Mouse (Mus musculus): ENCODE measurements around the gene Asic2.
"Not testable (repeated sequence)": the region's sequence is repeated elsewhere in the genome, so short reads cannot be mapped to it uniquely, and the experiment has no call there.

The Asic2 gene

DNA sequence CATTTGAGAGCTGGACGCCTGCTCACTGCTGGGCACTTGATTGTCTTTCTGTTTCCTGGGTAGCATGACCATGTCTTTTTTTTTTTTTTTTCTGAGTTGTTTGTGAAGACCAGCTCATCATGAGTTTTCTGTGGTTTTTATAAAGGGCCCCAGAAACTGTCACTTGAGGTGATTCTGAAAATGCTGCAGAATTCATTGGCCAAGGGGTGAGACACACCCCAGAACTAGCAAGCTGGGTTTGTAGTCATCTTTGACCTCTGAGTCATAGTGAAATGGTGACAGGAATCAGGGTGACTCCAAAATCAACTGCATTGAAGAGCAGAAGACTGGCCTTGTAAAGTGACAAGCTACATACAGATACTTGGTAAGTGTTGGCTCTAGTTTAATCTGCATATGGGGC is 521.9 kb downstream of the Asic2 start:
- in situ Hi-C loops (cut with MboI): no loop called here

DNA sequence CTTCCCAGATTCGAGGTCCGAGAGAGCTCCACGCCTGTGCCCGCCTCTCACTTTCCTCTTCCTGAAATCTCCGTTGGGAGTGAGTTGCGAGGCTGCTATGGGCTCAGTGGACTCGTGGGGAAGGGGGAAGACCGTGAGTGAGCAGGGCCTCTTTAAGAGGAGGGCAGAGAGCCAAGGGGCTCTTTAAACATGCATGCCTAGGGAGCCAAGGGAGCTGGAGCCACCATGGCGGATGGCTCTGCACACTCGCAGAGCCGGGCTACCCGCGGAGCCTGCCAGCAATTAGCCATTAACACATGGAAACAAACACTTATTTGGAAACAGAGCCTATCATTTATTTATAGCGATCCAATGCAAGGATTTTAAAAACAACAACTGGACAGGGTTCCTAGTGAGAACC is 541.4 kb downstream of the Asic2 start:
- in situ Hi-C loops (cut with MboI): no loop called here

DNA sequence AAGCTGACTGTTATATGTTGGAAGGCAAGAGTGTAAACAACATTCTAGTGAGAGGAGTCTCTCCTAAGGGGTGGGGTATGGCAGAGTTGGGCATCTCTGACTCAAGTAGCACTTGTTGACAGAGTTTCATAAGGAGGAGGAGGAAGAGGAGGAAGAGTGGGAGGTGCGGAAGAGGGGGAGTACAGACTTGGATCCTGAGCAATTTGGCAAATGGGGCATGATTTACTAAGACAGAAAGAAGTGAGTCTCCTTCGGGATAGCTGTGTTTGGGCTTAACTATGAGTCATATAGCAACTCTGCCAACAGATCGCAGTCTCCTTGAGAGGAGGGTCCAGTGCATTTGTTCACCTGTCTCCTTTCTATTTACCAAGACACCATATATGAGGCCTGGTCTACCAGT is 549.1 kb downstream of the Asic2 start:
- in situ Hi-C loops (cut with MboI): no loop called here

DNA sequence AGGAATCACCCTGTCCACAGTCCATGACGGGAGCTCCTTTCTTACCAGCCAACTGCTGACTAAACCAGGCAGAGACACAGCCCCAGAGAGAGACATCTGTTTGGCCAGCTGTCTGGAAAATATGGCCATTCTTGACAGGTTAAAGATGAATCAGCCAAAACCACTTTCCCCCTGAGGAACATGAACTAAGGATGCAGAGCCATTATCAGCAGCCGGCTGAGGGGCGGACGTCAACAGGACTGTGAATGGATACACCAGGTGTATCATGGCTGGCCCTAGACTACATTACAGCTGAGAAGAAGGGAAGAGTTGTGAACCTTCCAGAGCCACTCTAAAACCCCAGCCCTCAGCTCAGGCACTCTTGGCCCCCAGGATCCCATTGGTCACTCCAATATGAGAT is 550.2 kb downstream of the Asic2 start:
- in situ Hi-C loops (cut with MboI): no loop called here

DNA sequence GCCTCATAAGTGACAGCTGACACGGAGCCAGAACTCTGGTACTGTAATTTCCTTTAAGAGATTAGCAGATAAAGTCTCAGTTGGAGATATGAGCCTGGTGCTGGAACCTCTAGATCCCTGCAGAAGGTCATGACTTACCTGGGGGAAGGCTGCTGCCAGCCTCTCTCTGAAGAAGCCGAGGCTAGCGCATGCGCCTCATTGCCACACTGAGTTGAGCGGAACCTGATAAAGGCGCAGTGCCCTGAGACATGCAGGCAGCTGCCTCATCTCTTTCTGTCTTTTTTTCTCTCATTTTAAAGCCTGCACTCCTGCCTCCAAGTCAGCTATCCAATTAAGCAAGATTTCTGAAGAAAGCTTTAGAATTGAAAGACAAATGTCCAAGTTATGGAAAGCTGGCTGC is 551.9 kb downstream of the Asic2 start:
- in situ Hi-C loops (cut with MboI): no loop called here

DNA sequence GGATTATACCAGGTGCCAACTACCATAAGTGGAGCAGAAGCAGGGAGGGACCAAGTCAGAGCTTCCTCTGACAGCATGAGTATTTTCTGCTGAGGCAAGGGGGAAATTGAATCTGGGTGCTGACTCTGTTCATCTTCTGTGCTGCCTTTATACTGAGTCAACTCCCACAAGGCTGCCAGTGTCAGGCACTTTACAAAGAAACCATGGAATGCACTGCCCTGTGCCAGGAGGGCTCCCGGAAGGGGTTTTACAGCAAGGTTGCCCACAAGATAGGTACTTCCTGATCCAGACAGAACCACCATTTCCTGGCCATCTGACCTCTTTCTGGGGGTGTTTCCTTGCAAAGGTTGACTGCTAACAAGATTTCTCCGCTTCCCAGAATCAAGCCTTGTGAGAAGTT is 553.7 kb downstream of the Asic2 start:
- in situ Hi-C loops (cut with MboI): no loop called here

DNA sequence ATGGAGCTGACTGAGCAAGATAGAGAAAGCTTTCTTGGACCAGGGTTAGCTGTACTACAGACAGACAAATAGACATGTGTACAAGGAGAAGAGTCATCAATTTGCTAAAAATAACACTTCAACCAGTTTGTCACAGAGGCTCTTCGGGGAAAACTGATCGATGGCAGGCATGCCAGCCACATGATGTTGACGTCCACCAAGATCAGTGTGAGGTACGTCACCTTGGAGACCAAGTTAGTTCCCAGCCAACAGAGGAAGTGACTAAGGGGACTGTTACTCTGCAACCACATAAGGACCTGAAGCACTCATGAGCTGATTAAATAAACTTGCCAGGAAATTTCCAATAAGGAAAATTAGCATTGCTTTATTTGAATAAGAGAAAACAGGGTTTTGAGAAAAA is 557.0 kb downstream of the Asic2 start:
- in situ Hi-C loops (cut with MboI): no loop called here

DNA sequence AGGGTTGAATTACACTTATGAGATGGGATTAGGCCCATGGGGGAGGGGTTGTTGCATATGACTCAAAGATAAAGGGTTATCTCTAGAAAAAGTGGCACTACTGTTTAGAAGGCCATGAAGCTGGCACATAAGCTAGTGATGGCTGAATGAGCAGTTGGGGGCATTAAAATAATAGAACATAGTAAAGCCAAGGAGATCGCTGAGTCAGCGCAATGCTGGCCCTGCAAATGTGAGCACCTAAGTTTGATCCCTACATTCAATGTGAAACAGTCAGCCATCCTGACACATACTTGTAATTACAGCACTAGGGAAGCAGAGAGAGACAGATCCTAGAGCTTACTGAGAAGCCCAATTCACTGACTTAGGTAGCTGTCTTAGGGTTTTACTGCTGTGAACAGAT is 562.3 kb downstream of the Asic2 start:
- in situ Hi-C loops (cut with MboI): no loop called here

DNA sequence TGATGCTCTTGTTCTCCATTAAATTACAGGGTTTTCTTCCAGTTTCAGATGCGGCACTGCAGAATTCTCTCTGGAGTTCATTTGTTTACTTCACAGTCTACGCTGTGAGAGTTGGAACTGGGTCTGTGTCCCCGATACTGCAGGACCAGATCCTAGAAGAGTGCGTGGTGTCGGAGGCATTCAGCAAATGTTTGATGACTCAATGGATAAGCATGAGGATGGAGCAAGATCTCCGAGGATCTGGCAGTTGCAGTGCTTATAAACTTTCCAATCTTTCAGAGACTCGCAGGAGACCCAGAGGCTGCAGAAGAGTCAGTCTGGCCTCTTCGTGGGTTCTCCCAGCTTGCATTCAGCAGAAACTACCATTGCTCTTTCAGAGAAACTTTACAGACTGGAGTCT is 566.0 kb downstream of the Asic2 start:
- in situ Hi-C loops (cut with MboI): no loop called here

DNA sequence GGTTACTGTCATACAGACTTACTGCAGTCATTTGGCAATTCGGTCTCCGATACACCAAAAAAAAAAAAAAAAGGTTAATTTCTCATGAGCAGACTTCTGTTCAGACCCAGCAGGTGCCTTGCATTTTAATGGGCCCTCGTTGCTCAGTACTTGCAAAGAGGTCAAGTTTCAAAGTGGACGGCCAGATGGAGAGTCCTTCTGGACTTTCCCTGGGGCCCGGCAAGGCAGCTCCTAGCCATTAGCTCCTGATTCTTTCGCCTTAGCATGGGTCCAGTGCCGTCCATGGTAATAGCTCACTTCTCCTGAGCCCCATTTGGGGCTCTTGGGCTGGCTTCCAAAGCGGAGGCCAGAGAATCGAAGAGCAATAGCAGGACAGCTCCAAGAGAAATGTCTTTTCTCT is 575.4 kb downstream of the Asic2 start:
- in situ Hi-C loops (cut with MboI): no loop called here

DNA sequence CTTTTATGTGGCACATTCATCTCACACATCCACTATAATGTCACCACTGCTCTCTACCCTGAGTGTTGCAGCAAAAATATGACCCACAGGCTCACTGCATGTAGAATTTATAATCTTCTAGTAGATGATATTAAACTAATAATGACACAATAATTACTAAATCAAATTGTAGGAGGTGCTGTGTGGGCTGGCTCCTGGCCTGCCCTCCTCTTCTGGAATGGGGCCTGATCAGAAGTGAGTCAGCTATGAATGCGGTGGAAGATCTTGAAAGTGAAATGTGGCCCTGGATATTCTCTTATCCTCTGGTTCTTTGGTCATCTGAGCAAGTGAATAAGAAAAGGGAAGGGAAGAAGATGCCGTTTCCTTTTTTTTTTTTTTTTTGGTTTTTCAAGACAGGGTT is 582.1 kb downstream of the Asic2 start:
- in situ Hi-C loops (cut with MboI): no loop called here

DNA sequence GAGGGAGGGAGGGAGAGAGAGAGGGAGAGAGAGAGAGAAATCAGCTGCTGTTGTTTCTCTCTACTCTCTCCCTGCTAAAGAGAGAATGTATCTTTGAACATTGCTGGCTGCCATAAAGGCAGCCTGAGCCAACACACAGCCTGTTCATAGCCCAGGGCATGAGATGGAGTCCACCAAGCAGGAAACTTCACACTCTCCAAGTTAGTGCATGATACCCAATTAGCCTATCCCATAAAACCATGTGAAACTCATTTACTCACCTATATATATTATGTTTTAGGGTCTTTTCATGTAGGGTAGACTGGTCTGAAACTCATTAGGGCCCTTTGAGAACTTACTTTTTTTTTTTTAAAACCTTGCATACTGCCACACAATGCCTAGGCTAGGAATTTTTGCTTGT is 582.7 kb downstream of the Asic2 start:
- in situ Hi-C loops (cut with MboI): no loop called here

DNA sequence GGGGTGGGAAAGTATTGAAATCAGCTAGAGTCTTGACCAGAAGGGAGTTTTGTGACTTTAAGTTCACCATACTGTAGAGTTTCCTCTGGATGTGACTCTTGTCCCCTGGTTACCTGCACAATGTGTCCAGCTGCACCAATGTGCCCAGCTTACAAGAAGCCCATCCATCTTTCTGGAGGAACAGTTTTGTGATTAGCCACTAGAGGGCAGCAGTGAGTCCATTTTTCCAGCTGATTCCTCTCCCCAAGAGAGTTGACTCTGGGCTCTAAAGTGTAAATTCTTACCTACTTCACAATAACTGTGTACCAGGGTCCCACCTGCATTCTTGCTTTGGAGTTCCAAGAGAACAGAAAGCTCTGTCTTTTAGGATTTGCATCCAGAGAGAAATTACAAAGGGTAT is 593.4 kb downstream of the Asic2 start:
- in situ Hi-C loops (cut with MboI): no loop called here

DNA sequence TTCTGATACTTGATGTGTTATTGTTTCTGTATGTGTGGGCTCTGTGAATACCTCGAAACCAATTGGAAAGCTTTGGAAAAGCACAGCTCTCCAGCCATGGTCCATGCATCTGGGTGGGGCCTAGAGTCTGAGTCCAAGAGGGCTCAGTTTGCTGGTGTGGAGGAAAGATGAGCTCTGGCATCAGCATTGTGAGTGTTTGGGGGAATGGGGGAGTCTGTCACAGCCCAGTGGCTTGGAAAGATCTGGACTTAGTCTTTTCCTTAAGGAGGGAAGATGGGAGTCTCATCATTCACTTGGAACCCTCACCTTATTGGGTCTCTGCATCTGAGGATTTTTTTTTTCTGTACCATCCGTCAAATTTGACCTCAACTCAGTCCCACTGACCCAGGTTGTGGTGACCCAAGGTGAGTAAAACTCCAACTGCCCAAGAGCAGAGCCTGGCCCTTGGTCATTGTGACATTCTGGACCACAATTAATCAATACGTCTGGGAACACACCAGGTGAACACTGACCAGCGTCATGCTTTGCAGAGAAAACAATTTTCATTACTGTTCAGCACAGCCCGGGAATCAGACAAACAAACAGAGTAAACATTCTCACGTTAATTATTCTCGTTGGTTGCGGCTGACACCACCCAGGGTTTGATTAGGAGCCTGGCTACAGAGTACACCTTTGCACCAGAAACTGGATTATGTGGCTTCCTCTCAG is 594.1 kb downstream of the Asic2 start:
- in situ Hi-C loops (cut with MboI): no loop called here

DNA sequence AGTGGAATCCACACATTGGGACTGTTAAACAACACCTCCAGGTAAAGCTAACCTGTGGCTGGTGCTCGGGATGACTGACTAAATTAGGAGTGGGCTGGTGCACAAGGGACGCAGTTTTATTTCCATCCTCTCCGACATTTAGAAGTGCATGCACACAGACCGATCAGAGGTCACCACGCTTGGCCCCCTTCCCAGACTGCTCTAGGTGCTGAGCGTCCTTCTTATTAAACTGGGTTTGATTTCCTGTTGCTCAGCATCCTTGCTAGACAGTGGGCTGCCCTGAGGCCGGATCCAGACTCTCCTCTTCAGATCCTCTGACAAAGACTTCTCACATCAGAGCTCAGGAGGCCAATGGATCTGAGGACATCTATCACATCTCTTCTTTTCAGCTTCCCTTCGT is 596.7 kb downstream of the Asic2 start:
- in situ Hi-C loops (cut with MboI): no loop called here

DNA sequence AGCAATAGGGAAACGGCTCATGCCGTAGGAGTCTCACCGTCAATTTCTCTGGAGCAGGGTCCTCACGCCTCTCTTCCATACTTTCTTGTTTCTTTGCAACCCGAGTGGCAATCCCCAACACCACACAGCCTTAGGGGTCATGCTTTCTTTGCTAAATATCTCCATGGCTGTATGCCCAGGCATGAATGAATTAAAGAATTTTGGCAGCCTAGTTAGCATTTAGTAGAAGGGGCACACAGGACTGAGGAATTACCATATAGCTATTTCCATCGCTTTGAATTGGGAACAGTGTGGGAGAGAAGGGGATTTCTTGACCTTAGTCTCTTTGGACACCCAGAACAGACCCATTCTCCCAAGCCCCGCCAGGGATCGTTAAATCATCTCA is 597.8 kb downstream of the Asic2 start:
- in situ Hi-C loops (cut with MboI): no loop called here

DNA sequence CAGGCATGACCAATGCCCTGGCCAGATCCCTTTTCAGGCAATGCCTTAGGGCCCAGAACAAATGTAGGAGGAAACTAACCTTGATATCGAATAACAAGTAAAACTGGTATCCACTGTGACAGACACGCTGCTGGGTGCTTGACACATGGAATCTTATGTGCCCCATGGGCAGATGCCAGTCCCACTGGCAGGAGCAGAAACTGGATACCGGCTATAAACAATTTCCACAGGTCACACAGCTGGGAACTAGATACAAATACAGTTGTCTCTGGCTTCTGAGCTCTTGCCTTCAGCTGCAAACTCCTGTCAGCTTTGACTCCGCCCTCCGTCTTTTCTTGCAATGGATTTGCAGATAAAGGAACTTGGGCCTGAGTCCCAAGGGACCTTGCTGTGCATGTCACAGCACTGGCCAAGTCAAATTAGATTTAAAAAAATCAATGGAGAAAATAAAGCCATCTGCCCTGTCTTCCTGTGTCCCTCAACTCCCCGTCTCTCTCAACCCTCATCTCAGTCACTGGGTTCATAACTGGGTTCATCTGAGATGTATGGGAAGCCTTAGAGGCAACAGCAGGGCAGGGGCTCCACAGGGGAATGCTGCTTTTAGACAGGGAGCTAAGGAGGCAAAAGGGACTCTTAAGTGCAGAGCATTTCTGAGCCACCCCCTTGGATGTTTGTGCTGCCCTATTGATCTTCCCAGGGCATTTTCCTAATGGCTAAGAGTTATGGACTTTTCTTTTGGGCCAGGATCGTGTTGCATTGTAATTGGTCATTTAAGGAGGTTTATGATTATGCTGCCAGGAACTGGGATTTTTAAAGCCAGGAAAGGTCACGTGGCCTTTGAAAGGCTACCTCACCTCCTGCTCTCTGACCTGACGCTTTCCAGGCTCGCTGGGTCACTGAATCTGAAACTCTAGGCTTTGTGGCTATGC is 598.5 kb downstream of the Asic2 start:
- in situ Hi-C loops (cut with MboI): no loop called here

DNA sequence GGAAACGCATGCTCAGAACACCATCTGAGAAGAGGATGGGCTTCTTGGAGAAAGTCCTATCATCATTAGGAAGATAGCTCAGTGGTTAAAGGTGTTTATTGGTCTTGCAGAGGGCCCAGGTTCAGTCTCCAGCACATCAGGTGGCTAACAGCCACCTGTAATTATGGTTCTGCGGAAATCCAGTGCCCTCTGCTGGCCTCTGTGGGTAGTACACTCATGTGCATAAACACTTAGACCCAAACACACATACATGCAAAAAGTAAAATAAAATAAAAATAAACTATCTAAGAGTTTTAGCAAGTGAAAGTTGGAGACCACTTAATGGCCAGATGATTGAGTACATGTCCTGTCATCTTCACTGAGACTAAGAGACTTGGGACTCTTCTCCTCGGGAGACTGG is 603.8 kb downstream of the Asic2 start:
- in situ Hi-C loops (cut with MboI): no loop called here

DNA sequence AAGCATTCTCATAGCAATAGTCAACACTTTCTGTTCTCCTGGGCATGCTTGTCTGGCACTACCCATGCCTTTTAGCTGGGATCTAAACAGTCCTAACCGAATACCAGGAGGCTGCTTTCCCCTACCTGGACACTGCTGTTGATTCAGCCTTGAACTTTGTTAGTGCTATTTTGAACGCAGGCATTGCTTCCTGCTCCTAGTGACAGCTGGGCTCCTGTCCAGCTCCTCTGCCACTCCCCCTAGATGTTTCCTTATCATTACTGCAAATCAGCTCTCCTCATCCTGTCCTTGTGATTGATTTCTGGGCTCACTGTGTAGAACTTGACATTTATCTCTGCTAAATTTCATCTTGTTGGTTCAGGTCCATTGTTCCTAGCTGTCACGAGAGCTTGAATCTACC is 605.8 kb downstream of the Asic2 start:
- in situ Hi-C loops (cut with MboI): no loop called here

DNA sequence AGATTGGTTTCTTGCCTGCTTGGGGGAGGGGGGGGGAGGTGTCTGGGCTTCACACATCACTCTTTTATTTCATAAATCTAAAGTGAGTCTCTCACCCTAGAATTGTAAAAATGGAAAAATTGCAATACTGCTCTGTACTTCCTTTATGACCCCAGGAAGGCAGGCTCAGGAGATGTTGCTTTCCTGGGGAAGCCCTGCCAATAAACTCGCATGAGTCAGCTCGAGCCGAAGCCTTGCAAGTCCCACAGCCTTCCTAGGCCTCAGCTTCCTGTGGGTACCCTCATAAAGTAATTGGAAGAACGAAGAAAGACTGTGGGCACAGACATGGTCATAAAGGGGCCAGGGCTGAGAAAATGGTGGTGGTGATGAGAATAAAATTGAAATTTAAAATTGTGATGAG is 607.2 kb downstream of the Asic2 start:
- in situ Hi-C loops (cut with MboI): no loop called here

DNA sequence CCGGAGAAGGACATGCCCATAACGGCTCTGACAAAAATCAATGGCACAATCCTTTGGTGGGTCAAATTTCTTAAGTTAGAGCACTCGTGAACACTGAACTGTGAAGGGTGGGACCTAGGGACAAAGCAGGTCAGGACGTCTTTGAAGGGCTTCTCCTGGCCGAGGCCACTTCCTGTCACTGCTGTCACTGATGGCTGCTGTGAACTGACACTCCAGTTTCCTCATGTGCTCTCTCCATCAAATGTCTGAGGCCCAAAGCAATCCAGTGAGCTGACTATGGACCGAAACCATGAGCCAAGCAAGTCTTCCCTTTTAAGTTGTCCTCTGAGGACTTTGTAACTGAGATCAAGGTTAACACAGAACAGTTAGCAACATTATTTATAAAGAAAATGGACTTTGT is 617.8 kb downstream of the Asic2 start:
- in situ Hi-C loops (cut with MboI): not testable (repeated sequence)

DNA sequence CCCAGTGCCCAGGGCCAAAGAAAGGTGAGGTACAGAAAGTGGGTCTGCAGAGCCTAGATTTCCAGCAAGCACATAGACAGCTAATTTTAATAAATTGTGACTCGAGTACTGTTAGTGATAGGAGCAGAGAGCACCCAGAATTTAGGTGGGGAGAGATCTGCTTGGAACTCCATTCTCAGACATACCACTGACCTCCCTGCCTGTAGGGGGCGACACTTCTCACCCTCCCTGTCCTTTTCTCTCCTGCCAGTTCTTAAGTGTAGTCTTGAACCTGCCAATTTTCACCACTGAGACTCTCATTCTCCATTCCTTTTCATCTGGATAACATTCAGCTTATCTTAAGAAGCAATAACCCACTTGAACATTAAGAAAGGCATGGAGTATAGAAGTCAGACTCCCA is 636.3 kb downstream of the Asic2 start:
- in situ Hi-C loops (cut with MboI): no loop called here

DNA sequence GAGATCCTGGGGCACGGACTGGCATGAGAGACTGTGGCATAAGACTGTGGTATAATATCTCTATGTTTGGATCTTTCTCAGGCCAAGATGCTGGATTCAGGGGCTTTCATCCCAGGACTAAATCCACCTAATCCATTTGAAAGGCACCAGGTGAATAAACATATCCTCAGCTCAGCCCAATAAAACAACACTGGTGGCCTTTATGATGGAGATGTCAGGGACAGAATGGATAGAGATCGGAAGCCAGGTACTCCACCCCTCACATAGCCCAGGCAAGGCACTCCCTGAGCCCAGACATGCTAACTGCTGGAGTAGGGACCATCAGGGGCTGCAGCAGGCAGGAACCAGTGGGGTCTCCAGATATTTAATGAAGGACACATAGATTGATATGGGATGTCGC is 637.3 kb downstream of the Asic2 start:
- in situ Hi-C loops (cut with MboI): no loop called here

DNA sequence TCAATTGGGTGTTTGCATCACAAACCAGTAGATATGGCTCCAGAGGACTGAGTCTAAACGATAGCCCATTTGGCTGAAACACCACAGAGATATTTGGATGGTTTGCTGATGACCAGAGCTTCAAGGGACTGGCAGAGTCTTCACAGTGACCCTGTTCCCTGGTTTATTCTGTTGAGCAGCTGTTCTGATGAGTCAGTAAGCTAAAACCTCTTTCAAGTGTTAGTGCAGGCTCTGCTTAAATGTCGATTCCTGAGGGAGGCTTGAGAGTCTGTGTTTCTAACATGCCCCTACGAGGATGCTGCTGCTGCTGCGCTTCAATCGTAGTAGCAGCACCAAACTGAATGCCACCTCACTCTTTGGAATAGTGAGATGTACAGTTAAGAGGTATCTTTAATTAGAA is 640.2 kb downstream of the Asic2 start:
- in situ Hi-C loops (cut with MboI): no loop called here

All from mature B cell (primary cell).